Mouse (Mus musculus): ENCODE measurements at regions not wholly inside any gene's neighbourhood (a gene's known extent, or its start where the extent isn't known, plus 50 kb on each side); places are given as distances from the start of the nearest gene placed in this dataset.

- no peak for DNase-seq (ENCODE audit: low spot score)
Measured at GRCm38 (mm10) chr13:101555371-101555874, 212.6 kb downstream of the Pik3r1 start.

DNA sequence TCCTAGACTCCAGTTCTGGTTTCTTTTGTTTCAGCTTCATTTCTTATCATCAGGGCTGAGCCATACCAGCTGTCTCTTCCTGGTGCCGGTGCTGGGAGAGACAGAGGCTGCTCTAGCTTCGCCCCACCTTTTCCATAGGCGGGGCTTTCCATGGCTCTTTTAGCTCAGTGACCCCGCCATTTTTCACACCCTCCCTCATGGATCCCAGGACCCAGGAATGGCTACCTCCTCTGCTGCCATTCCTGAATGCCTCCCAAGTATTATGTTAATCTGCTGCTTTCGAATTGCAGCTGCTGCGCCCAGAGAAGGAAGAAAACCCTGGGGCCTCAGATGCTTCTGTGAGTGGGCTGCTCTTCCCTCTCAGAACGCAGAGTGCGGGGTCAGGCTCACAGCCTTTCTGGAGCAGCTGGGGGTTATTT, 214.9 kb downstream of the Pik3r1 start:
- peak; percentile 12 for DNase-seq (ENCODE audit: low spot score)

DNA sequence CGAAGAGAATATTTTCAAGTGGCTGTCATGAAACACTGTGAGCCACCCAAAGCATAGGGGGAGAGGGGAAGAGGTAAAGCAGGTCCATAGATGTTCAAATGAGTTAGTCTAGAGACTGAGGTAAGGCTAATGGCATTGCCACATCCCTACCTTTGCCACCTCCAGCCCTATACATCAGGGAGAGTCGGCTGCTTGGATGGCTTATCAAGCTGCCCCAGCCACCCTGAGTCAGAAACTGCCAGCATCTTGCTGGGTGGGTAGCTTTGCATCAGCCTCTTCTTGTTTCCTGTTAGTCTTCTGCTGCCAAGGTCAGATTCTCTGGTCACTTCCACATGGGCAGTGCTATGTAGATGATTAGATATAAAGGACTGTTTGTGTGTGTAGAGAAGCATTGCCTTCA, 215.6 kb downstream of the Pik3r1 start:
- DNase-seq (ENCODE audit: low spot score) = no peak

DNA sequence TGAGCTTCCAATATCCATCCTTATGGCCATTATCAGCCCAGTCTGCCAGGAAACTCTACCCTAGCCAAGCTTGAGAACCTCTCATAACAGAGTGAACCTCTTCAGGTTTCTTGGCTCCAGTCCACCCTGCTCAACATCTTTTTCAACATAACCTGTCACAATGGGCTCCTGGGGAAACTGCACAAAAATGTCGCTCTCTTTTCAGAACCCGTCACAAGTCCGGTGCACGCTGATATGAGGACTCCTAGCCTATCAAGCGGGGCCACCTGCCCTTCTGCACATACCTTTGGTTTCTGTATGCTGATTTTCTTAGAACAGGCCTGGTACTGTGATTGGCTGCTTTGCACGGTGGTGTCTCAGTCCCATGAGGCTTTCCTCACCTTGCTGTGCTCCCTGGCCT, 216.9 kb downstream of the Pik3r1 start:
- DNase-seq (ENCODE audit: low spot score) = no peak

- no peak for DNase-seq (ENCODE audit: low spot score)
Measured at GRCm38 (mm10) chr13:101550526-101550925, 217.5 kb downstream of the Pik3r1 start.

DNA sequence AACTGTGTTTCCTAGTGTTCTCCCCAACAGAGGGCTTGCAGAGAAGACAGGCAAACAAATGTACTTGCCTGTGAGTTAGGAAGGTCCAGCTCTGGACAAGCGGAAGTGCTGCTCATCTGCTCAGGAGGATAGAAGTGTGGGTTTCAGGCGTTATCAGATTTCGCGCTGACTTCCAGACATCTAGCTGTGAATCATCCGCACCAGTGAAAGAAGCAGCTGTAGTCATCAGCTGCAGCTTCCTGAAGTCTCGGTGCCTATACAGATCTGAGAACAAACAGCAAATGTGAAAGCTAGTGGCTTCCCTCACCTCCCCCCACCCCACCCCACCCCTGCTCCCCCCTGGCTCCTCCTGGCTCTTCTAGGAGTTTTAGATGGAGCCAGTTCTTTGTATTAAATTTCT, 220.1 kb downstream of the Pik3r1 start:
- no peak for DNase-seq (ENCODE audit: low spot score)

DNA sequence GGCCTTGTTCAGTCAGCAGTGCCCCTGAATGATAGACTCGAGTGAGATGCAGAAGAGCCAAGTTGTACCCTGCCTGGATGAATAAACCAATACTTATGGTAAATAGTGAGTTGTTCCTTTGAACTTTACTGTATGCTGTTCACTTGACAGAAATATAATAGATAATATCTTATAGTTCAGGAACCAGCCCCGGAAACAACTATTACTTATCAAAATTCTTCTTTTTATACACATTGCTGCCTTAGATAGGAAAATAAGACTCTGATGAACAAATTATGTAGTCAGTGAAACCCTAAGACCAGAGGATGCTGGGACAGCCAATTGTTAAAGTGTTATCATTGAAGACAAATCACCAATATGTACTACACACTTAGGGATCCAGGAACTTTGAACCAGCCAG, 220.7 kb downstream of the Pik3r1 start:
- DNase-seq (ENCODE audit: low spot score) = no peak

GRCm38 (mm10) chr13:101545344-101546181, 222.5 kb downstream of the Pik3r1 start:
- DNase-seq (ENCODE audit: low spot score) = peak; percentile 22

DNA sequence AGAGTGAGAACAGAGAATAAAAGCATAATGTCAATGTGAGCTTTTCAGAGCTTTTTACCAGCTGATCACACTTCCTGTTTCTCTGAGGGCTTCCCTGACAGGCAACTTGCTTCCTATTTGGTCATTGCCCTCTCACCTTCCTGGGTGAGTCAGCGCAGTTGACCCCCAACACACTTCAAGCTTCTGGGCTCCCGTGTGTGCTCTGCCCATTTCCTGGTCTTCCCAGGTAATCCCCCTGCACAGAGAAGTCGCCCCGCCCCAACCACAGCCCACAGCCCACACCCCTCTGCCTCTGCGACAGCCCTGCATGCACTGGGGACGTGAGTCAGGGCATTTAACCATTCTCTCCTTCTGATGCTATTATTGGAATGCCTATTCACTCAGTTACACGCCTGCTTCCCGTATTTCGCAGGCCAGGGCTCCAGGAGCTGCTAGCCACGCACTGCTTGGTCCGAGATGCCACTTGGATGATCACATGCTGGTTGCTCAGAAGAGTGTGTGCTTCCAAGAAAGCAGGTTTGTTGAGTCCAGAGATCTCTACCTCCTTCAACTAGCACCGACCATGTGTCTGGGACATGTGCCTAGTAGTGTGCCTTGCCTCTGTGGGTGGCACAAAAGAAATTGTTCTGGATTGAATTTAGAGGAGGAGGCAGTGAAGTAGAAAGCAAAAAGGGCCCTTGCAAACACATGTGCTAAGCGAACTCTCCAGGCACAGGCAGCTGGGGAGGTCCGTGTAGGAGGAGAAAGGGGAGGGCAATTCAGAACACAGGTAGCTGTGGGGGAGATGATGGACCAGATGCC, 227.4 kb downstream of the Pik3r1 start:
- no peak for DNase-seq (ENCODE audit: low spot score)

GRCm38 (mm10) chr13:101538110-101538509, 229.9 kb downstream of the Pik3r1 start:
- DNase-seq (ENCODE audit: low spot score) = no peak

DNA sequence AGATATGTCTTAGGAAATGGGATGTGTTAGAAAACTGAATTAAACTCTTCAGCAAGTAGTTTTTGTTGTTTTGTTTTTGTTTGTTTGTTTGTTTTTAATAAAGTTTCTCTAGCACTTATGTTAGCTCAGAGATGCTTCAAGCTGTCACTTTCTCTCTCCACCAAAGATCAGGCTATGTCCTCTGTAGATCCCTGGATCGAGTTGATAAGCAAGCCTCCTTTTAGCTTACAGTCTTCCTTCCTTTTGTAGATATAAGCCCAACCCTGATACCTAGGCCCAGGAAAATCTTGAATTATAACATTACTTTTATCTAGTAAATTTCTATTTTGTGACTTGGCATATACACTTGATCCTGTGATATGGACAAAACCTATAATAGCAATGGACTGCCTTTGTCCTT, 232.0 kb downstream of the Pik3r1 start:
- DNase-seq (ENCODE audit: low spot score) = no peak

- no peak for DNase-seq (ENCODE audit: low spot score)
Measured at GRCm38 (mm10) chr13:101535331-101535866, 232.6 kb downstream of the Pik3r1 start.

GRCm38 (mm10) chr13:101534490-101534889, 233.5 kb downstream of the Pik3r1 start:
- no peak for DNase-seq (ENCODE audit: low spot score)

DNA sequence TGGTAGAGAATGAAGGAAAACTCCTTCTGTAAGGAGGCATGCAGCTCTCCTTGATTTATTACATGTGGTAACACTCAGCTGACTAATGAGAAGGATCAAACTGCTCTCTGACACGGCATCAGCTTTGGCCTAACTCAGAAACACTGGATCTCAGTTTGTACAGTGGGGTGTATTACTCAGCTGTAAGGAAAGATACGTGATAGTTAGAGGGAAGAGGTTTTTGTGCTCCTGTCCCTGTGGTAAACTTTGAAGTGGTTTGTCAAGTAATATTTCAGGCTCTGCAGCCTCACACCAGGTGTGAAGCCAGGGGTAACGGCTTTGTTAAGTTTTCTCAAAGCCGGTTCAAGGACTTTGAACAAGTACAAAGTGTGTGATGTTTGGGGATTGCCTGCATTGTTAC, 235.1 kb downstream of the Pik3r1 start:
- no peak for DNase-seq (ENCODE audit: low spot score)

DNA sequence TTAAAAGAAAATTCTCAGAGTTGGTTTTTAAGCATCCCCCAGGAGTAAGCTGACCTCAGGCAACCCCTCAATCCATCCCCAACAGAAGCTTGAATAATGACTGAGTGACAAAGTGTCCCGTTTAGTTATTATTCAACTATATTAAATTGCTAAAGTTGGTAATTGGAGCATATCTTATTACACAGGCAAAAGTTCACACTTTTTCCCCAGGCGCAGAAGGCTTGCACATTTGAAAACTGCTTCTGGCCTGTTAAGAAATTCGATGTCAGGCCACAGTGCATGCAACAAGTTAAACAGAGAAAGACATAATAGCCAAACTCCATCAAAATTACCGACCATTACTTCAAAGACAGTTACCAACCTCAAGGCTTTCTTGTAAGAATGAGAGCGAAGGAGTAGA, 240.3 kb downstream of the Pik3r1 start:
- DNase-seq (ENCODE audit: low spot score) = no peak

DNA sequence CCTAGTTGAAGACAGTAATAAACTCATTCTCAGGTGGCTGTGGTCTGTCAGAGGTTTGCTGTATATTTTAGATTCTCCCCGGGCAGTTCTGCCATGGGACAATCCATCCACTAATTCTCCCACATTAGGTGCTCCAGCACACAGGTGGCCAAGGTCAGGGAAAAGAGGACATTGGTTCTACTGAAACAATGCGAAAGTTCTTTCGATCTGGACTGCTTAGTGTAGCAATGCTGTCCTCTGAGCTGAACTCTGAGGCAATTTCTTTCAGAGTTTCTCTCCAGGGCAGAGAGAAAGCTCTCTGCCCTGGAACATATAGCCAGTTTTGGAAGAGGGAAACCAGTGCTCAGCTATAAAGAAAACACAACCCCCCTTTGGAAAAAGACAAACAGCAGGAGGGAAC, 243.2 kb downstream of the Pik3r1 start:
- no peak for DNase-seq (ENCODE audit: low spot score)

- DNase-seq (ENCODE audit: low spot score) = no peak
Measured at GRCm38 (mm10) chr13:101524223-101524622, 243.8 kb downstream of the Pik3r1 start.

- no peak for DNase-seq (ENCODE audit: low spot score)
Measured at GRCm38 (mm10) chr13:101523492-101523891, 244.5 kb downstream of the Pik3r1 start.

GRCm38 (mm10) chr13:101522597-101522996, 245.4 kb downstream of the Pik3r1 start:
- DNase-seq (ENCODE audit: low spot score) = no peak

- no peak for DNase-seq (ENCODE audit: low spot score)
Measured at GRCm38 (mm10) chr13:101513354-101513753, 254.7 kb downstream of the Pik3r1 start.

DNA sequence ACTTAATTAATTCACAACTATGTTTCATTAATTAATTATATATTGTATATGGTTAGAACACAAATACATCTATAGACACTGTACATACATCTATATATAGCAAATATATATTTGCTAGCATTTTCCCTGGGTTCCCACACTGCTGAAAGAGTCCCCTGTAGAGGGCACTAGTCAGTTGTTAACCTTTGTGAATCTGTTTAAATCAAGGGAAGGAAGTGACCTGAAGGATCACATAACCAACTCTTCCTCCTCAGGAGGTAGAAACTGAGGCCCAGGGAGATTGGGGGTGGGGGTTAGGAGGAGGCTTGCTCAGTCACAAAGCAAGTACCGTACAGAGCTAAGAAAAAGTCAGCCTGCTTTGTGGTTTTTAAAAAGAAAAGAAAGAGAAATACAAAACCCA, 258.1 kb downstream of the Pik3r1 start:
- no peak for DNase-seq (ENCODE audit: low spot score)

DNA sequence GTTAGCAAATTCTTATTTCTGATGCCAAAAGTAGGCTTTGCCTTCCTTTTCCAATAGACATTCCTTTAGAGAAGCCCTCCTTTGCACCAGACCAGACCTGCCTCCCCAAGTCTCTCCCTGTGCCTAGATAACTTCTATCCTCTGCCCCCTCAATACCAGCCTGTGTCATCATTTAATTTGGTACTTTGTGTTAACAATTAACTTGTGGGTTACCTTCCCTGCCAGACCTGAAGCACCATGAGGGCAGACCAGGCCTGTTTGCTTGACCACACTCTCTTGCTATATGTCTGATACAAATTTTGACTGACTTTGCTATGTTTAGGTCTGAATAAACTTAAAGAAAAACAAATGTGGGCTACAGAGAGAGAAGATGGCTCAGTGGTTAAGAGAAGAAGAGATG, 259.7 kb downstream of the Pik3r1 start:
- no peak for DNase-seq (ENCODE audit: low spot score)

DNA sequence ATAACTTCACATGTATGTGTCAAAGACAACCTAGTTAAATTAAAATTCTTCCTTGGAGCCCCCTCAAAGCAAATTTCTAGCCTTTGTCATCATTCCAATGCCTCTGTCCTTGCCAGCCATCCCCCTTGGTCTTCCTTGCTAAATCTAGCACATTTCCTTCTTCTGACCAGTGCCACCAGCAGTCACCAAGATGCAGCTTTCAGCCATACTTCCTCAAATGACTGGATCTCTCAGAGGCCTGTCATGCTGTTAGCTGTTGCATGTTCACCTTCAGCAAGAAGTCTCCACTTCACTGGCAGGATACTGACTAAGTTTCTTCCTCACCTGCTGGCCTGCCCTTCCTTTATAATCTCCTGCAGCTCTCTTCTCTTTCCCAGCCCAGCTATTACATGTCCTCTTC, 261.3 kb downstream of the Pik3r1 start:
- no peak for DNase-seq (ENCODE audit: low spot score)
